Mouse (Mus musculus): ENCODE results near the gene Fam83g. TPM values are rescaled to one million over a fixed set of nuclear protein-coding genes. Genes with fewer than 3 reads are reported as not detected.

Fam83g gene
- polyA plus RNA-seq, 1 experiment: 1.3 TPM

GRCm38 (mm10) chr11:61652686-61653447 lies 31.0 kb upstream of the Fam83g start, which contains the start of gene Grap:
Gene Grap (plus strand): TSS chr11:61653265.
- no peak for TF ChIP-seq CTCF (IDR thresholded peaks at IDR 0.05; ENCODE audit: extremely low read depth, insufficient read depth, insufficient read length, insufficient replicate concordance)
- peak; percentile 89 for TF ChIP-seq POLR2A (IDR thresholded peaks at IDR 0.05; ENCODE audit: low read depth, low read length)
- H3K4me1 ChIP-seq (ENCODE audit: control insufficient read depth, insufficient read depth, insufficient read length): peaks cover 34% of the 10 kb centered on the region
- peak within 1 kb of the TSS; percentile 98 for H3K27ac ChIP-seq (ENCODE audit: insufficient read depth, low read length)
- H3K27me3 ChIP-seq (ENCODE audit: control insufficient read depth, insufficient read depth, low read length): no peaks in the 10 kb centered on the region
- peaks cover 2% of the 10 kb centered on the region for H3K36me3 ChIP-seq (ENCODE audit: control insufficient read depth, insufficient read depth, low read length)
- DNase-seq (ENCODE audit: low read depth in 1 of 2, low spot score in 2 of 2): peak; percentile 75 to 84
- WGBS: 9% methylated on average over 10 of the region's 10 CpGs
- peak within 1 kb of the TSS; percentile 96 for H3K4me3 ChIP-seq (ENCODE audit: extremely low read depth, insufficient read depth, insufficient read length)

DNA sequence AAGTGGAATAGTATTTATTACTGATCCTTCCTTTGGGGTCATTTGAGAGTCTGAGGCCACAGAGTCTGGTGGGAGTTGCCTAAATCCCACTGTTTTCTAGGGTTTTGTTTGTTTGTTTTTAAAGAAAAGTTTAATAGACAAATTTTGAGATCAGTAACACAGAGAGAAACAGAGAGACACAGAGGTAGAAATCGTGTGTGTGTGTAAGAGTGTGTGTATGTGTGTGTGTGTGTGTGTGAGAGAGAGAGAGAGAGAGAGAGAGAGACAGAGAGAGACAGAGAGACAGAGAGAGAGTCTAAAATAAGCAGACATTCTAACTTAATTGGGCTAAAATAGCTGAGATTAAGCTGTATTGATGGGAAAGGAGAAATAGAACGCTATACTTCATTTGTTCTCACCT lies 30.3 kb upstream of the Fam83g start:
- H3K27me3 ChIP-seq (ENCODE audit: control insufficient read depth, insufficient read depth, low read length): no peaks in the 10 kb centered on the region
- DNase-seq (ENCODE audit: low read depth in 1 of 2, low spot score in 2 of 2): no peak
- H3K4me3 ChIP-seq (ENCODE audit: extremely low read depth, insufficient read depth, insufficient read length): peak overlapping the region; percentile 96
- peaks cover 34% of the 10 kb centered on the region for H3K4me1 ChIP-seq (ENCODE audit: control insufficient read depth, insufficient read depth, insufficient read length)
- TF ChIP-seq CTCF (IDR thresholded peaks at IDR 0.05; ENCODE audit: extremely low read depth, insufficient read depth, insufficient read length, insufficient replicate concordance) (no peak), POLR2A (IDR thresholded peaks at IDR 0.05; ENCODE audit: low read depth, low read length) (no peak)
- H3K27ac ChIP-seq (ENCODE audit: insufficient read depth, low read length): peak overlapping the region; percentile 98
- H3K36me3 ChIP-seq (ENCODE audit: control insufficient read depth, insufficient read depth, low read length): peaks cover 8% of the 10 kb centered on the region
- 38% methylated on average over 2 of the region's 2 CpGs for WGBS

GRCm38 (mm10) chr11:61654786-61655311 lies 29.0 kb upstream of the Fam83g start:
- peaks cover 38% of the 10 kb centered on the region; the same call in 1 of the 2 replicates for H3K4me1 ChIP-seq (ENCODE audit: control insufficient read depth, insufficient read depth, insufficient read length)
- whole genome bisulfite sequencing: 48% methylated on average over 4 of the region's 4 CpGs
- H3K27me3 ChIP-seq (ENCODE audit: control insufficient read depth, insufficient read depth, low read length): no peaks in the 10 kb centered on the region
- no peak for DNase-seq (ENCODE audit: low read depth in 1 of 2, low spot score in 2 of 2)
- TF ChIP-seq POLR2A (IDR thresholded peaks at IDR 0.05; ENCODE audit: low read depth, low read length): no peak
- H3K36me3 ChIP-seq (ENCODE audit: control insufficient read depth, insufficient read depth, low read length): peaks cover 9% of the 10 kb centered on the region
- peak overlapping the region; percentile 98 for H3K27ac ChIP-seq (ENCODE audit: insufficient read depth, low read length)
- H3K4me3 ChIP-seq (ENCODE audit: extremely low read depth, insufficient read depth, insufficient read length): peak overlapping the region; percentile 96

GRCm38 (mm10) chr11:61655649-61656048 lies 28.2 kb upstream of the Fam83g start:
- no peak for DNase-seq (ENCODE audit: low read depth in 1 of 2, low spot score in 2 of 2)
- Histone ChIP-seq H3K4me1 (ENCODE audit: control insufficient read depth, insufficient read depth, insufficient read length) (peaks cover 41% of the 10 kb centered on the region; the same call in 1 of the 2 replicates), H3K27me3 (ENCODE audit: control insufficient read depth, insufficient read depth, low read length) (no peaks in the 10 kb centered on the region), H3K27ac (ENCODE audit: insufficient read depth, low read length) (peak overlapping the region; percentile 98; the same call in 1 of the 2 replicates), H3K36me3 (ENCODE audit: control insufficient read depth, insufficient read depth, low read length) (peaks cover 9% of the 10 kb centered on the region), H3K4me3 (ENCODE audit: extremely low read depth, insufficient read depth, insufficient read length) (peak overlapping the region; percentile 96)
- 54% methylated on average over 4 of the region's 4 CpGs for WGBS
- TF ChIP-seq CTCF (IDR thresholded peaks at IDR 0.05; ENCODE audit: extremely low read depth, insufficient read depth, insufficient read length, insufficient replicate concordance): no peak
- TF ChIP-seq POLR2A (IDR thresholded peaks at IDR 0.05; ENCODE audit: low read depth, low read length): no peak

DNA sequence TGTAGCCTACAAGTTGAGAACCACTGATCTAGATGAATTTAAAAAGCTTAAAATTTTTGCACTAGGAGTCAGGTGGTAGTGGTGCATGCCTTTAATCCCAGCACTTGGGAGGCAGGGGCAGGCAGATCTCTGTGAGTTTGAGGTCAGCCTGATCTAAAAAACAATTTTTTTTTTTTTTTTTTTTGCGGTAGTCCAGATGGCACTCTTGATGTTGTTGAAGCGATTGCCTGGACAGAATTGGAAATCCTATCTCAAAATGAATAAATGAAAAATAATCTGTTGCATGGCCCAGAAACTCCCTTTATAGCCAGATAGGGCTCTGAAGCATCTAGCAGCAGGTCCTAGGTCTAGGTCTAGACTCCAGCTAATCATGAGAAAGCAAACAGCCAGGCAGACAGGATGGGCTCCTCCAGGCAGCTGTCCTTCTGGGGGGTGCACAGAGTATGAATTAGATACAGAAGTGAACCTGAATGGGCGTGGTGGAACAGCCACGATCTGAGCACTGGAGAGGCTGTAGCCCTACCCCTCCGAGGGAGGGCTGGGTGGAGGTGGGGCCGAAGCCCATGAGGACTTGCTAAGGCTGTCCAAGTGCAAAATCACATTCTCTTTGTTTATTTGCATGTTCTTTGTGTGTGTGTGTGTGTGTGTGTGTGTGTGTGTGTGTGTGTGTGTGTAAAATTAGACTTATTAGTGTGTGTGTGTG lies 27.6 kb upstream of the Fam83g start:
- Histone ChIP-seq H3K4me3 (ENCODE audit: extremely low read depth, insufficient read depth, insufficient read length) (no peak overlapping the region), H3K36me3 (ENCODE audit: control insufficient read depth, insufficient read depth, low read length) (peaks cover 11% of the 10 kb centered on the region), H3K4me1 (ENCODE audit: control insufficient read depth, insufficient read depth, insufficient read length) (peaks cover 46% of the 10 kb centered on the region; the same call in 1 of the 2 replicates), H3K27ac (ENCODE audit: insufficient read depth, low read length) (peak overlapping the region; percentile 65), H3K27me3 (ENCODE audit: control insufficient read depth, insufficient read depth, low read length) (no peaks in the 10 kb centered on the region)
- WGBS: 33% methylated on average over 6 of the region's 6 CpGs
- peak in 1 of 2 experiments; percentile 59 for DNase-seq (ENCODE audit: low read depth in 1 of 2, low spot score in 2 of 2)
- TF ChIP-seq POLR2A (IDR thresholded peaks at IDR 0.05; ENCODE audit: low read depth, low read length) (no peak; the same call in 1 of the 2 replicates), CTCF (IDR thresholded peaks at IDR 0.05; ENCODE audit: extremely low read depth, insufficient read depth, insufficient read length, insufficient replicate concordance) (no peak)

DNA sequence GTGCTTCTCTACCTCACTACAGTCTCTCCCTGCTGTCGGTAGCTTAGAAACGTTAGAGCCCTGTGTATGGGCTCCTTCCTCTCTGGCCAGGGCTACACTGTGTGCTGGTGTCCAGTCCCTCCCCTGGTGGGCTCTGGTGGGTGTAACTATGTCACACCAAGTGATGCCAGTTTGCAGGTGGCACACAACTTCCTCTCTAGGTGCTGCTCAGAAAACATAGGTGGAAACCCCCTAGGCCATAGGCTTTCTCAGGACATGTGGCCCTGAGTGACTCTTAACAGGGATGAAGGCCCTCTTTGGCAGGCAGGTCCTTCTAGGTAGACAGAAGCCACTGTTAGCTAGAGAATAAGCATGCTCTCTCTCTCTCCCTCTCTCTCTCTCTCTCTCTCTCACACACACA lies 26.5 kb upstream of the Fam83g start:
- TF ChIP-seq POLR2A (IDR thresholded peaks at IDR 0.05; ENCODE audit: low read depth, low read length) (no peak), CTCF (IDR thresholded peaks at IDR 0.05; ENCODE audit: extremely low read depth, insufficient read depth, insufficient read length, insufficient replicate concordance) (no peak)
- H3K4me1 ChIP-seq (ENCODE audit: control insufficient read depth, insufficient read depth, insufficient read length): peaks cover 43% of the 10 kb centered on the region; the same call in 1 of the 2 replicates

More for the DNA sequence above, 26.5 kb upstream of the Fam83g start:
- Histone ChIP-seq H3K36me3 (ENCODE audit: control insufficient read depth, insufficient read depth, low read length) (peaks cover 18% of the 10 kb centered on the region), H3K4me3 (ENCODE audit: extremely low read depth, insufficient read depth, insufficient read length) (no peak overlapping the region), H3K27me3 (ENCODE audit: control insufficient read depth, insufficient read depth, low read length) (no peaks in the 10 kb centered on the region), H3K27ac (ENCODE audit: insufficient read depth, low read length) (peak overlapping the region; percentile 65)
- WGBS: 26% methylated on average over 2 of the region's 2 CpGs
- DNase-seq (ENCODE audit: low read depth in 1 of 2, low spot score in 2 of 2): peak in 1 of 2 experiments; percentile 49
